Mouse (Mus musculus) limb, embryonic 14.5 days (tissue): ENCODE results near the gene Robo2. TPM values are rescaled to one million over a fixed set of nuclear protein-coding genes. Genes with fewer than 3 reads are reported as not detected.

Source experiments
- ATAC-seq: fragments of 200-750 bp; cut with Nextera tagmentation; 2 replicates; pipeline ENCODE4 v1.8.0; 2017; ENCODE audit warnings: low read depth, moderate number of reproducible peaks, moderate TSS enrichment; ENCODE audit not compliant: low FRiP score
- DNase-seq: peaks from one replicate; pipeline ENCODE4 v3.0.0-alpha.2; 2015; ENCODE audit warnings: low spot score
- H3K27ac ChIP-seq: fragments of 300-500 bp; sonication (generic); replicated peaks from 2 replicates; pipeline ENCODE4 v1.5.1; 2014; ENCODE audit warnings: low read depth, mild to moderate bottlenecking, low read length, moderate library complexity, mixed read lengths
- H3K27me3 ChIP-seq: fragments of 300-500 bp; sonication (generic); 2 replicates; pipeline ENCODE4 v1.6.1; 2014; ENCODE audit warnings: low read length, mixed read lengths; ENCODE audit not compliant: control insufficient read depth, insufficient read depth
- H3K36me3 ChIP-seq: fragments of 300-500 bp; sonication (generic); 2 replicates; pipeline ENCODE4 v1.6.1; 2014; ENCODE audit warnings: mild to moderate bottlenecking, low read length, moderate library complexity, mixed read lengths; ENCODE audit not compliant: control insufficient read depth, insufficient read depth
- H3K4me1 ChIP-seq: fragments of 300-500 bp; sonication (generic); 2 replicates; pipeline ENCODE4 v1.6.1; 2014; ENCODE audit warnings: antibody characterized with exemption, low read length, mixed read lengths; ENCODE audit not compliant: control insufficient read depth, insufficient read depth
- H3K4me2 ChIP-seq: fragments of 300-500 bp; sonication (generic); replicated peaks from 2 replicates; pipeline ENCODE4 v1.6.1; 2014; ENCODE audit warnings: low read depth, mild to moderate bottlenecking, low read length, moderate library complexity; ENCODE audit not compliant: severe bottlenecking
- H3K4me3 ChIP-seq: fragments of 300-500 bp; sonication (generic); replicated peaks from 2 replicates; pipeline ENCODE4 v1.5.1; 2014; ENCODE audit warnings: low read length
- H3K9ac ChIP-seq: fragments of 300-500 bp; sonication (generic); 2 replicates; pipeline ENCODE4 v1.6.1; 2014; ENCODE audit warnings: mild to moderate bottlenecking, low read depth, low read length, moderate library complexity; ENCODE audit not compliant: severe bottlenecking
- H3K9me3 ChIP-seq: fragments of 300-500 bp; sonication (generic); 2 replicates; pipeline ENCODE4 v1.6.1; 2016; ENCODE audit warnings: low read length; ENCODE audit not compliant: control insufficient read depth
- POLR2A ChIP-seq: fragments of 200-500 bp; IDR thresholded peaks from 2 replicates; pipeline ENCODE4 v1.8.0; 2012; ENCODE audit warnings: inconsistent platforms, mild to moderate bottlenecking, moderate library complexity, borderline replicate concordance; ENCODE audit not compliant: insufficient read depth, insufficient read length; ENCODE audit errors: extremely low read depth
- WGBS: fragments of 180-500 bp; shearing (Covaris S2); extraction: QIAGEN DNeasy Blood & Tissue Kit; methylation state at CpG from one replicate; pipeline ENCODE4 v1.1.7; 2014; 5-methylcytosine and 5-hydroxymethylcytosine counted together
- polyA plus RNA-seq, 2 experiments: library from polyadenylated mRNA; depleted of rRNA in 1 of 2; stranded (reverse) in 1 of 2; unstranded in 1 of 2; fragments of >200 nt; fragmentation: Nextera tagmentation in 1 of 2; extraction: Ambion mirVana in 1 of 2; gene quantifications; 2 replicates each; pipeline versions ENCODE4 v1.2.1 to v1.2.3; 2012 to 2014

The Robo2 gene
- polyA plus RNA-seq, 2 experiments = 52.6 to 68.8 TPM

DNA sequence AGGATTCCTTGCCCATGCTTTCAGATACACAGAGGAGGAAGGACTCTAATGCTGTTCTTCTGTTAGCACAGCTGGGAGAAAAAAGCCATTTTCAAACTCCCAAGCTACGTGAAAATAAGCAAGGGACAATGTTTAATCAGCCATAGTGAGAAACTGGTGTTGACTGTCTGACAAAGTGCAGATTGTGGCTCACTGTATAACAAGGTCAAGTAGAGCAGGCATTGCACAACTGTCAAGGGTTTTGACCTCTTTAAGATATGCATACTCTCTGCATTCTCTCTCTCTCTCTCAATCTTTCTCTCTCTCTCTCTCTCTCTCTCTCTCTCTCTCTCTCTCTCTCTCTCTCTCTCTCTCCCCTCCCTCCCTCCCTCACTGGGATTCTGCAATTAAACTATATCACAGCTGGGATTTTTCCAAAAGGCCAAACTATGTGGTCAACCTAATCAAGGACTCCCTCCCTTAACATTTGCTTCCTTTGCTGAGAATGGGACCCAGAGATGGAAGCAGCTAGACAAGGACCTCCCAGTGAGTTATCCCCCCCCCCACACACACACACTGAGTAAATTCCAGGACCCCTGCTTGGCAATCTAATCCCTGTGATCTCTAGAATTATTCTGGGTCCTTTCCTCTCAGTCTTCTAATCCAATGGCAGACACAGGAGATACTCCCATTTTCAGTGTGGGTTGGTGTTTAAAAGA lies 389.2 kb downstream of the Robo2 start:
- Histone ChIP-seq H3K4me2 (no peak overlapping the region), H3K4me1 (no peaks in the 10 kb centered on the region), H3K27me3 (no peaks in the 10 kb centered on the region), H3K9me3 (no peaks in the 10 kb centered on the region), H3K27ac (no peak overlapping the region), H3K4me3 (no peak overlapping the region), H3K9ac (no peak overlapping the region), H3K36me3 (no peaks in the 10 kb centered on the region)
- WGBS = 80% methylated on average over 1 of the region's 1 CpGs
- DNase-seq (no peak), ATAC-seq (no peak)
- TF ChIP-seq POLR2A = no peak

DNA sequence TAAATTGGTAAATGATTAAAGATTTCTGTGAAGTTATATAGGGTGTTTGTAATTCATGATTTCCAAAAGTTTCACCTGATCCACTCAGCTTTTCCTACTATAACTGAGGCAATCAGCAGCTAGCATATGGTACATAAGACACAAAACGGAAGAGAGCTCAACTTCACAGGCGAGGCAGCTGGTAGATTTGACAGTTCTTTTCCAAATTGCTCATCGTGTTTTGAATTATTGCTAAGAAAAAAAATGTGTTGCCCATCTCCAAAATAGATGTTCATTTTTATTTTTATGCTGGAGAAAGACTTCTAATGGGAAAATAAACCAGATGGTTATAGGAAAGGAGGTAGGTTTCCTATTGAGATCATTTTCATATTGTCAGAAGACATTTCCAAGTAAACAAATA lies 405.9 kb downstream of the Robo2 start:
- no peaks in the 10 kb centered on the region for H3K36me3 ChIP-seq
- H3K9me3 ChIP-seq = no peaks in the 10 kb centered on the region
- no peak for ATAC-seq
- 85% methylated on average over 3 of the region's 3 CpGs for WGBS
- no peaks in the 10 kb centered on the region for H3K27me3 ChIP-seq
- no peak overlapping the region for H3K27ac ChIP-seq
- H3K4me2 ChIP-seq = no peak overlapping the region
- TF ChIP-seq POLR2A = no peak
- H3K4me1 ChIP-seq = no peaks in the 10 kb centered on the region
- H3K4me3 ChIP-seq = no peak overlapping the region
- no peak for DNase-seq
- H3K9ac ChIP-seq = no peak overlapping the region

DNA sequence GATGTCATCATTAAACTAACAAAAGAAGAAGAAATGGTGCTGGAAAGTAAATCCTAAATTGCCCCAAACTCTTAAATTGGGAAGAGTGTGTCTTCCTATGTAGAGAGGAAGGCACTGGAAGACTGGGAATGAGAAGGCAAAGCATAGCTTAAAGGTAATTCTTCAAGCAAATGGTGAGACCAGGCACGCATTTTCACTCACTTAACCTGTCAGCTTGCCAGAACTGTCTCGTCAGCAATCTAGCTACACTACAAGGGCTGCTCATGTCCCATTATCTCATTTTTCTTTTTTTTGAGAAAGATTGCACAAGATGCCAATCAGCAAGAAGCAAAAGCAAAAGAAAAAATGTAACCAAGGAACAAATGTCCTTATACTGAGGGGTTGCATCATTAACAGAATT lies 410.3 kb downstream of the Robo2 start:
- WGBS = 51% methylated on average over 2 of the region's 2 CpGs
- no peak for ATAC-seq

DNA sequence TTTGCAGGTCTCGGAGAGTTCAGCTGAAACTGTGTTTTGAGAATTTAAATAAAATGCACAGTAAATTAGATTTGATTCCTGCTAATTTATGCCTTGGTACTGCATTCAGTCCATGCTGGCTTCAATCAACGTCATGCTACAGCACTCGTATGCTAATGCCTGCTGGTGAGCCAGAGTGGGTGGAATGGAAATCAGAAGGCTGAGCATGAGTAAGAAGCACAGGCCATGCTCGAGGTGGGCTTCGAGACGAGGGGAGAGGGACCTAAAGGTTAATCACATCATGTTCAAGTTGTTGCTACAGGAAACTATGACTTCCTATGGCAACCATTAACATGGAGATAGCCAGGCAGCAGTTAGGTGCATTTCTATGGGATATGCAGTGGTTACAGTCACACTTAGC lies 420.4 kb downstream of the Robo2 start:
- Histone ChIP-seq H3K27ac (no peak overlapping the region), H3K9ac (no peak overlapping the region), H3K4me2 (no peak overlapping the region), H3K4me1 (no peaks in the 10 kb centered on the region), H3K4me3 (no peak overlapping the region), H3K27me3 (no peaks in the 10 kb centered on the region), H3K9me3 (no peaks in the 10 kb centered on the region), H3K36me3 (no peaks in the 10 kb centered on the region)
- DNase-seq (no peak), ATAC-seq (no peak)
- WGBS = 60% methylated on average over 6 of the region's 6 CpGs
- TF ChIP-seq POLR2A = no peak

More for the DNA sequence above, 410.3 kb downstream of the Robo2 start:
- H3K4me2 ChIP-seq = no peak overlapping the region
- H3K9ac ChIP-seq = no peak overlapping the region
- H3K9me3 ChIP-seq = no peaks in the 10 kb centered on the region
- no peaks in the 10 kb centered on the region for H3K4me1 ChIP-seq
- no peak overlapping the region for H3K4me3 ChIP-seq
- no peak overlapping the region for H3K27ac ChIP-seq
- H3K27me3 ChIP-seq = no peaks in the 10 kb centered on the region
- H3K36me3 ChIP-seq = no peaks in the 10 kb centered on the region
- no peak for TF ChIP-seq POLR2A
- DNase-seq = no peak

DNA sequence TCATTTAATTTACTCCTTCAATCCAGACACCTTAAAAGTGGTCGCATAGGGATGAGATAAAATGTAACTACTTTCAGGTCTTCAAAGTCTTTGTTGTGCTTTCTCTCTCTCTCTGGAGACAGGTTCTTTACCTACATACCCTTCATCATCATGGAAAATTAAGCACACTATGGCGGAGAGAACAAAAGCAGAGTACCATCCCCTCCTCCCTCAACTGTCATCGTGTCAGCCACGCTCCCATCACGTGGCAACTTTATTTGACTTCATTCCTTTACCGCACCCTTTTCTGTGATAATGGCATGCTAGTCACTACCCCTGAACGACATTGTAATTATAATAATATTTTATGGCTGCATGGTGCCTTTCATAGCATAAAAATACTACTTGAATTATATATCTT lies 442.1 kb downstream of the Robo2 start:
- Histone ChIP-seq H3K27me3 (no peaks in the 10 kb centered on the region), H3K27ac (no peak overlapping the region), H3K9ac (no peak overlapping the region), H3K4me2 (no peak overlapping the region), H3K9me3 (no peaks in the 10 kb centered on the region), H3K36me3 (peaks cover 4% of the 10 kb centered on the region; the same call in 1 of the 2 replicates), H3K4me1 (peaks cover 2% of the 10 kb centered on the region; the same call in 1 of the 2 replicates), H3K4me3 (no peak overlapping the region)
- no peak for ATAC-seq
- no peak for TF ChIP-seq POLR2A
- 89% methylated on average over 7 of the region's 7 CpGs for WGBS
- DNase-seq = no peak
